Mouse (Mus musculus) urinary bladder, postnatal 36 days (tissue): ENCODE measurements around the gene Serpinb6b.
"Not testable (repeated sequence)": the region's sequence is repeated elsewhere in the genome, so short reads cannot be mapped to it uniquely, and the experiment has no call there.

Experiments used
- DNase-seq, 2 experiments: peaks; one replicate each; pipeline ENCODE4 v3.0.0; 2022; ENCODE audit warnings: low spot score in 2 of 2, mixed read lengths in 1 of 2

Serpinb6b gene

DNA sequence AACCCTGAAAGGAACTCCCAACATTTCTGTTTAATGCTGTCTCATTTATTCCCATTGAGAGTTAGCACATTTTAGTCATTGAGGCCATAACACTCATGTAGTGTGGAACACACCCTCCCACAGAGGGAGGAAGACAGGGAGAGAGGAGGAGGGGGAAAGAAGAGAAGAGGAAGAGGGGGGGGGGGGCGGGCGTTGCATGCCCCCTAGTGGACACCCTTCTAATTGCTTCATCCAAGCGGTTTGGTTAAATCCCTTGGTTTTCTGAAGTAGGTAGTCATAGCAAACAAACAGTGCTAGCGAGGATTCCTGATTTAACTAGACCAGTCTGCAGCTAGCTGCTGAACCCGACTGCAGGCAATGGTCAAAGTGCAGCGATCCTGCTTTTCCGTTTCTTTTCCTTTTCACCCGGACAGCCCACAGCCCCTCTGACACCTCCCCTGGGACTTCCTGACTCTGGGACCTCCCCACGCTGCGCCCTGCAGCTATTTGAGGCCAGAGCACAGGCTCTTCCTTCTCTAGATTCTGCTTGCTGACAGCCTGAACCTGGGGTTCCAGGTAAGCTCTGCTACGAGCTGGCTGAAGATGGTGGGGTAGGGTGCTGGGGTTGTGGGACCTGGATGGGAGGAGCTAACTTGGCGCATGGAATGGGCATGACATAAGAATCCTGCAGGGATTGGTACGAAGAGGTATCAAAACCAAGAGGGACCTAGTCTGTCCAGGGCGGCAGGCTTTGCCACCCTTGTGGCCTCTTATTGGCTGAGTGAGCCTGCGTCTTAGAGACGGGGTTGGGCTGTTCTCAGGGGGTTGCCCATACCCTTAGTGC, at the start of gene Serpinb6b:
Gene Serpinb6b (plus strand): TSS at position 221 of the 823 bp plus-strand sequence.
- peak; percentile 4 to 30 for DNase-seq

DNA sequence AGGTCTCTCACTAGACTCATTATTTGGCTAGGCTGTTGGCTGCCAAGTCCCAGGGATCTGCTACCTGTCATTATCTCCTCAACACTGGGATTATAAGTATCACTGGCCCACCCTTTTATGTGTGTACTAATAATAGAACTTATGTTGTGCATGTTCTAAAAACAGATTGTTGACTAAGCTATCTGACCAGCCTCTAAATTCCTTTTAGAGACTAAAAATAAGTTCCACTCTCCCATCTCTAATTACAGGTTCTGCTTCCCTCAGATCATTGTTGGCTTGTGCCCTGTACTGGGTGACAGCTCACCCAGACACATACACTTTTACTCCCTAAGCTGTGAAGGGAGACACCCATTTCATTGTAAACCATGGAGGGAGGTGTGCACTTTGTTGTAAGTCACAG, 42.4 kb upstream of the Serpinb6b start:
- DNase-seq, result no peak

DNA sequence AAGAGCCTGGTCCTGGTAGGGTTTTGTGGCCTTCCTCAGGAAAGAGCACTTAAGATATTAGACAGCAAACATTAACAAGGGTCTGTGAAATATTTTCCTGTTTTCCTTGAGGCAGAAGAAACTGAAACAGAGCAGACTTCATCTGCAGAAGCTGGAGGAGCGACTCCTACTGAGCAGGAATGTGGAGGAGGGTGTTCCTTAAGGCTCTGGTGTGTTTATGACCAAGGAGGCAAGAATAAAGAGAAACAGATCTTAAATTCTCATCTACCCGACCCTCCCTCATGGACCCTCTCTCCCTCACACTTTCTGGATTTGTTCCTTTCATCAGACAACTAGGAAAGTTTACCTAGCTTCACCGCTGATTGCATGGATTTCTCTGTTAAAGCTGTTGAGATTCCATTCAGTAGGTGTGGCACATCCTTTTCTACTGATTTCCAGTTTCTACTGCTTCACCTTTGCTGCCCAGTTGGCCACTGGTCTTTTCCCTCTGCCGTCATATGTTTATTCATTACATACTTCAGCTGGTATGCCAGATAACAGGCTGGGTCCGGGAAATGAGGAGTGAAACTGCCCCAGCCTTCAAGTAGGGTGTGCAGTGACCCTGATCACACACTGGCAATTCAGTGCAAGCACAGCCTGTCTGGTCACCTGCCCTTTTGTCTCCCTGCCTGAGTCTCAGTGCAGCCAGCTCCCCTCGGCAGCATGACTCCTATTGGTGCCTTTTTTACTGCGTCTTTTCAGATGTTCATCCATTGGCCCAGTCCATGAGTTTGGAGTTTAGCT, 40.2 kb upstream of the Serpinb6b start:
- DNase-seq, result peak in 1 of 2 experiments; percentile 13

DNA sequence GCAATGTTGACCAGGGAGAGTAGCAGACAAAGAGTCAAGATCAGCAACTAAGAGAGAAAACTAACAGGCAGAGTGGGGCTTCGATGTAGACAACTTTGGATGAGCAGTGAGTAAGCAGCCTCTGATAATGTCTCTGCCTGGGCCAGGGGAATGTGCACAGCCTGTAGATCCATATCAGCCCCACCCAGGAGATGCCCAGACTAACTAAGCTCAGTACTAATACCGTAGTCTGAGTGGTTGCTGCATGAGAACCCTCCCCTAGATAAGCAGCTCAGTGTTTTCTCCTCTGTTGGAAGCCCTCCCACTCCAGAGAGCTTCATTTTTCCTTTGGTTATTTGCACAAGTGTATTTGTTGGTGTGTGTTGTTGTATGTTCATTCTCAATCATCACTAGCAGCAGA, 38.3 kb upstream of the Serpinb6b start:
- no peak for DNase-seq

DNA sequence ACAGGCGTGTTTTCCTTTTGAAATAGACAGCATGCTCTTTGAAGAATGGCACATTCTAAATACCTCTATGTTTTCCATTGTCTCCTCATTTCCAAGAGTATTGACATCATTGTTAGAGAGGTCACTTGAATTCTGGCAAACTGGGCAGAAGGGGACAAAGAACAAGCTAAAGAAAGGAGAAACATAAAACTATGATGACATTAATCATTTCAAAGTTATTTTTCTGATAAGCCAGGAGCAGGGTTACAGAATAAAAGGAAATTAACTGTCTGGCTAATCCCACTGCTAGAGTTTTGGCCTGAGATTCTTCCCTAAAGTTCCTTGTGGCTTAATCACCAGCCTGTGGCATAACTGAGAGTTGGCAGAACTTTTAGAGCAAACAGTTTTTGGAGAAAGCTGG, 37.8 kb upstream of the Serpinb6b start:
- DNase-seq, result no peak

DNA sequence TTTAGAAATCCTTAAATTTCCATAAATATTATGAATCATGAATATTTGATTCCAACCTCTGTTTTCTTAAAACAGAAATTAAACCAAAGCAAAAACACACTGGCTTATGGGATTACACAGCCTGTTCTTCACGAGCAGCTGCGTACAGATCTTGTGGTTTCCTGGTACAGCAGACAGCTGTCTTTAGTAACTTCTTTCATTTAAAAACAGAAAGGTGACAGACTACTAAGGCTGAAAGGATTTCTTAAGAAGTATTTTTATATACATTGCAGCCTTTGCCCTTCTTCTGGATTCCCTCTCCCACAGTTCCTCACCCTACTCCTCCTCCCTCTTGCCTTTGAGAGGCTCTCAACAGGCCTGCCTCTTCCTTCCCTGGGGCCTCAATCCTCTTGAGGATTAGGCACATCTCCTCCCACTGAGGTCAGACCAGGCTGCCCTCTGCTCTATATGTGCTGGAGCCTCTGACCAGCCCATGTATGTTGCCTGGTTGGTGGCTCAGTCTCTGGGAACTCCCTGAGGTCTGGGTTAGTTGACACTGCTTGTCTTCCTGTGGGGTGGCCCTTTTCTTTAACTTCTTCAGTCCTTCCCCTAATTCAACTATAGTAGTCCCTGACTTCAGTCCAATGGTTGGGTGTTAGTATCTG, 35.8 kb upstream of the Serpinb6b start:
- no peak for DNase-seq

DNA sequence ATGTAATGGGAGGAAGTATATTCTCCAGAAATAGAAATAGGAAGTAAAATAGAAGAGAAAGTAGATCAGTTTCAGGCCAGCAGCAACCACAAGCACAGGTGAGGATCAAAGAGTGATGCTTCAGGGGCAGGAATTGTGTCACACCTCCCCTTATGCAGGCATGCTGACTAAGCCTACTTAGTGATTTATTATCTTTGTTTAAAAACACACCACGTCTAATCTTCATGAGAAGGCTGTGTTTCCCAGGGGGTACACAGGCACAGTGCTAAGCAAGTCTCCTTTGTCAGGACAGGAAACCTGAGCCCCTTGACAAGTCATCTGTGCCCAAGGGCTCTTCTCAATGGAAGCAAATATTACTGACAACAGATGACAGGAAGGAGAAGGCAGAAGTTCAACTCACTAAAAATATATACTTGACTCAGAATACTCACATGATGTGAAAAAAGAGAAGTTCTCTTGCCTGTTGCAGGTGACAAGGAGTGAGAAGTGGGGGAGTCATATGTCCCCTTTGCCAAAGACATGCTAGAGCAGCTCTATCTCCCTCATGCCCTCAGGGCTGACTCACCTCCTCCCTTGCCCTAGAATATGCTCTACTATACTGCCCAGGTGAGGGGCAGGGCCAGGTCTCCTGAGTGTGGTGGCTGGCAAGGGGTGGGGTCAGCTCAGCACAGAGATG, 30.2 kb upstream of the Serpinb6b start:
- DNase-seq, result no peak

DNA sequence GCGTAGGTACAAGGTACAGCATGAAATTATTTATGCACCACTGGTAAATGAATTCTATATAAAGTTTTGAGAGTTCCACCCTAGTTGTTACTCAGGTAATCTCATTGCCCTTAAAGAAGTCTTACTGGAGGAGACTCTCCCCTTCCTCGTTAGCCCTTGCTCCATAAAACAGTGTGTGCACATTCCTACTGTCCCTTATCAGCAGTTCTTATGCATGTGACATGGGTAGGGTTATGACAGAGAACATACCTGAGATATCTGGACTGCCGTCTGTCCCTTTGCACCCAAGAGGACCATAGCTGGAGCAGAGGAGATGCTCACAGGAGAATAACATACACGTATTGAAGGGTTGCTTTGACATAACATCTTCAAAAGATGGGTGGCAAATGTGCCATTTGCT, 26.7 kb upstream of the Serpinb6b start:
- not testable (repeated sequence) for DNase-seq

DNA sequence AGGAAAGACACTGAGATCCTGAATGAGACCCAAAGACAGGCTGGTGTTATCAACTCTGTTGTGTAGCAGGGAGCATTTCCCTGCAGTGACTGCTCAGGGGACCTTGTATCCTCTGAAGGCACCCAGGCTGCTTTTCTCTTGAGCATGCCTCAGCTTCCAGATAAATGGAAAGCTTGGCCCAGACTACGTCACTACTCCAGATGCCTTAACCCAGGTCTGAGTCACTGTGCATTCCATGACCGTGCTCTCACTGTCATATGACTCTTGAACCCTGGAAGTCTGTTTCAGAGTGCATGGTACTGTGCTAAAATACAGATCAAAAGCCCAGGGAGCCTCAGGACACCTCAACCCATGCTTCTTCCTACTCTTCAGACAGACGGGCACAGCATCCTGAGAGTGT, 25.8 kb upstream of the Serpinb6b start:
- not testable (repeated sequence) for DNase-seq

DNA sequence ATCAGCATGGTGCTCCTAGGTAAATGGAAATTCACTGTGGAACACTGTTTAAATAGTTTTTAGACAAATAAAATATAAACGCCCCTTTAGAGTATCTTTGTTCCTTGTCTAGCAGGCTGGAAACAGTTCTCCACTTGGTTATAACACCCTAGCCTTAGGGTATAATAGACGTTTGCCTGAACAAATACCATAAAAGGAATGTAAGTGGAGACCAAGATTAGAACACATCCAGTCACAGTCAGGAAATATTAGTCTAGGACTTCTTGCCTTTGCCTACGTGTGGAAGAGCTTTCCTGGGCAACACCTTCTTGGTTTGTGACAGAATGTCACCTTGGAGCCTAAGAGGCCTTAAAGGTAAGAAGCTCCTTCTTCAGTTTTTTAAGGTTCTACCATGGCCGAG, 8.5 kb upstream of the Serpinb6b start:
- DNase-seq, result no peak

DNA sequence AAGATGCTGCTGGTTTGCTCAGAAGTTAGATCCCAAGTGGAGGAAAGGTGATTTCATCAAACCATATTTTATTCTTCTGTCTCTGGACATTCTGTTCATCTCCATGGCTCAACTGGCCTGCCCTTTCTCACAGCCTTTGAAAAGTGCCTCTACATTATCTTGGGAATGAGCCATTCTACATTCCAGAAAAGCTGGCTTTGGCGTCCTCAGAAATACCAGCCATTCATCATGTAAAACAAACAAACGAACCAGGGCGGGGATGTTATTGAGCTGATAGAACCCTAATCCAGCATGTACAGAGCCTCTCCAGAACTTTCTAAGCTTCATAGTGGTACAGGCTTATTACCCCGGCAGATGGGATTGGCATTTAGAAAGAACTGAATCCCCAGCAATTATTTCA, 7.1 kb upstream of the Serpinb6b start:
- no peak for DNase-seq

DNA sequence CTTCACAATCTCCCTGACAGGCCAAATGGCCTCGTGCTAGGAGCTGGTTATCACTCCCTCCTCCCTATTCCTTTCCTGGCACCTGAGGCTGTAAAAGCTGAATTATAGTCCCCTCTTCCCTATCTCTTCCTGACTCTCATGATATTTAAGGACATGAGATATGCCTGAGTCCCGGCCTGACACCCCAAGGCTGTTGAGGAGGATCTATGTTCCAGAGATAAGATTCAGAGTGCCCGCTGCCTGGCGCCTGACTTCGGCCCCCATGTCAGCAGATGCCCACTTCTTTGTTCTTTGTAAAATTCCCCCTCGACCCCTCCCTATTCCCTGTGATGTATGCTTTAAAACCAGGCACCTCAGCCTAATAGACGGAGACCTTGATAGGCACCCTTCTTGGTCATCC, 6.5 kb upstream of the Serpinb6b start:
- not testable (repeated sequence) for DNase-seq

DNA sequence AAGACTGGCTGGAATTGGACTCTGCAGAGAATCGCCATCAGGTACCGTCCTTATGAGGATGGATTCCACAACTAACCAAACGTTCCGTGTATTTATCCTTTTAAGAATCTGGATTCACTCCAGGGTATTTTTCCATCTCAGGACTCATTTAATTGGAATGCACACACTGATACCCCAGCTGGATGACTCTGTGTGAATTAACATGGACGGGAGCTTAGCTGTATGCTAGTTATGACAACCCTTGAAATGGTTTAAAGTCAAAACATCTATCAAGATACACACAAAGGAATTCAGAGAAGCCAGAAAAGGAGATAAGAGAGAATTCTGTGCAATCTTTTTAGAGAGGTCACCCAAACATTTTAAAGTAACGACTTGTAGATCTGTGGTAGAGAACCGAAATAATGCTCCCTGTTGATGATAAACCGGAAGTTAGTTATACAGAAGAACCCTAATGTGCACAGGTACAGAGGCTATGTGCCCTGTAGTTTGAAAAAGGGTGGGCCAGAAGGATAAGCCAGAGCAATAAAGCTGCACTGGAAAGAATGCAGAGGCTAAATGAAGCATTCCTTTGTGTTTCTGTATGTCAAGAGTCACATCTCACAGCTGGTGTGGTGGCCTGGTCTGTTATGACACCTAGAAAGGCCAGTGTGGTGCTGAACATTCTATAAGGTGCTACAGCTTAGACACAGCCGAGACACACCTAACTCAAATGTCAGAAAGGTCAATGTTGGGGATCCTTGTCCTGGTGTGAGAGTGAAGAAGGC, 837 bp upstream of the Serpinb6b start:
- no peak for DNase-seq

DNA sequence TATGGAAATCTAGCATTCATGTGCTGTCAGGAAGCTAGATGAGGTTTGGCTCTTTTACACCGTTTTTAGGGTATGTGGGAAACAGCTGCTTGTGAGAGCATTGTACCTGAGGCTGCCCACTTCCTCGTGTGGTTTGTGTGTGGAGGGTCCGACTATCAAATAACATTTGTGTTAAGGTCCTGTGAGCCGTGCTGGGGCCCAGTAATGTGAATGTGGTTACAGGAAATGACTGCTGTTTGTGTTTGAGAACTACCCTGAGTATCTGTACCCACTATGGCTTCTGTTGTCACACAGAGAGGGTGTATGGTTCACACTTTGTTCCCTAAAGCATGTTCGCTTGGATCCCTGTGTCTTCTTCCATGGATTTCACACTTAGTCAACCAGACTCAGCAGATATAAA, 1.1 kb downstream of the Serpinb6b start:
- DNase-seq, result no peak

DNA sequence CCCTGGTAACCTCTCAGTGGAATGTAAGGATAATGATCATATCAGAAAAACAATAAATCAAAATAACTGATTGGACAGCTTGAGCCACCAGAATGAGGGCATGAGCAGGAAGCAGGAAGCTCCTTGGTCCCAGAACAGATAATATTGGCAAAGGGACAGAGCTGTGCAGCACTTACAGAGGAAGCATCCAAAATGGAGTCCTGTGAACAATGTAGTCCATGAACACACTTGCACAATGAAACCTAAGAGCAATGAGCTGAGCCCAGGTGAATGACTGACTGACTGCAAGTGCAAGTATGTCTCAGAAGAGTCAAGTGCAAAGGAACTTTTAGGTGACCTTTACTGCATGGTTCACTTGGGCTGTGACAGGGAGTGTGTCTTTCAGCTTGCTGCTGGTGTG, 2.2 kb downstream of the Serpinb6b start:
- no peak for DNase-seq

DNA sequence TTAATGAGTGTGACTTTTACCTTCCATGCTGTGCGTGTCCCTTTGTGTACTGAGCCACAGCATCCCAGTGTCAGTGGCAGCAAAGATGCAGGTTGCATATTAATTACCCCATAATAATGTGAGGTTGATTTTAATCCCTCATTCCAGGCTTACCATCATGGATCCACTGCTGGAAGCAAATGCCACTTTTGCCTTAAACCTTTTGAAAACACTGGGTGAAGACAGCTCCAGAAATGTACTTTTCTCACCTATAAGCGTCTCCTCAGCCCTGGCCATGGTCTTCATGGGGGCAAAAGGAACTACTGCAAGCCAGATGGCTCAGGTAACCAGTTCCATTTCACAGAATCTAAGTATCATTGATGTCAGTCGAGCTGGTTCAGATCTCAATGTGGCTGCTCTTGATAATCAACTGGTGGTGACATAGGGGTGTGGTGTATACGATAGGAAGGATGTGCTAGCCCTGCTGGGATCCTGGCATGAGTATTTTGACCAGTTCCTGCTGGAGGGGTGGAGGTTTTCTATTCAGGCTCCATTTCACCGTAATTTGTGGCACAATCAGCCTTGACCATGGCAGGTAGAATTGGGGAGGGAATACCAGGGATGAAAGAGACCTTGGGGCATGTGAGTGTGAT, 3.5 kb downstream of the Serpinb6b start:
- no peak for DNase-seq

DNA sequence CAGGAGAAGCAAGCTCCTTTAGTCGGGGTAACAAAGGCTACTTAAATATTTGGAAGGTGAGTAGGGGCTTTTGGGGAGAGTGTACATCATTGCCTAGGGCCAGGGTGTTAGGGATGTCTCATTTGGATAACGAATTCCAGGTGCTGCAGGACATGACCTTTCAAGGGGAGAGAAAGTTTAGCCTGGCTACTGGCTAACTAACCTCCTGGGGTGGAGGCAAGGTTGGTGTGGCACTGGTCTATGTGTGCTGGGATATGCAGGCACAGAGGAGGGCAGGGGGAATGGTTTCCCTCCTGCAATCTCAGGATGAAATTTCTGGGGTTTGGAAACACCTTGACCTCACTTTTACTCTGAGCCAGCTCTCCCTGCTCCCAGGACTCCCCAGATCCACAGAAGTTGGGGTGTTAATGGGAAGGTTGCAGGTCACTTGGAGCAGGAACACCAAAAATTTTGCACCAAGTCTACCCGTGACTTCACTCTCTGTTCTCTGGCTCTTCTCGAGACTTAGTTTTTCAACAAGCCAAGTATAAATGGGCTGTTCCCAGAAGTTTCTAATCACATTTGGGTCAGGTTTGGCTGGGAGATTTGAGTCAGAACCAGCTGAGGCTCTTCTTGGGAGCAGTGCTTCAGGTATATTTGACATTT, 4.1 kb downstream of the Serpinb6b start:
- no peak for DNase-seq

DNA sequence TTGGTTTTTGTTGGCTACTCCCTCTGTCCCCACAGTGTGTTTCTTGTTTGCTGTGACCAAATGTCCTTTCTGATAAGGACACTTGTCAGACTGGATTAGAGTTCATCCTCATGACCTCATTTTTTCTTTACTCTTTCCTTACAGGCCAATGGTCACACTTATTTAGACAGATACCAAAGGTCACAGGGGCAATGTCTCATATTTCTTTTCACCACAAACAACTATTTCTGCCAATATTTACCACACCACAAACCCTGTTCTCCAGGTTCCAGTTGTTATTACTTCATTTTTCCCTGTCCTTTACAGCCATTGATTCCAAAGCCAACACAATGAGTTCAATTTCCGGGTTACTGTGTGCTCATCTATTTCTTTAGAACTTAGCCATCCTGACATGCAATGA, 4.6 kb downstream of the Serpinb6b start:
- no peak for DNase-seq

DNA sequence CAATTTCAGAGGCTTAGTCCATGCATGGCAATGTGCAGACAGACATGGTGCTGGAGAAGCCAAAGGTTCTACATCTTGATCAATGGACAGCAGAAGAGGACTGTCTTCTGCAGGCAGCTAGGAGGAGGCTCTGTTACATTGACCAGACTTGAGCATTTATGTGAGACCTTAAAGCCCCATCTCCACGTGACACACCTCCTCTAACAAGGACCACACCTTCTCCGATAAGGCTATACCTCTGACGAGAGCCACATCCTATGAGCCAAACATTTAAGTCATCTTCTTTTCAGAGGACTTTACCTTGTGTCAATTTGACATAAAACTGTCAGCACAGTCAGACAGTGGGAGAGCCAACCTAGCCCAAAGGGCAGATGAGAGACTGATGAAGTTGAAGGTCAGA, 5.8 kb downstream of the Serpinb6b start:
- no peak for DNase-seq

DNA sequence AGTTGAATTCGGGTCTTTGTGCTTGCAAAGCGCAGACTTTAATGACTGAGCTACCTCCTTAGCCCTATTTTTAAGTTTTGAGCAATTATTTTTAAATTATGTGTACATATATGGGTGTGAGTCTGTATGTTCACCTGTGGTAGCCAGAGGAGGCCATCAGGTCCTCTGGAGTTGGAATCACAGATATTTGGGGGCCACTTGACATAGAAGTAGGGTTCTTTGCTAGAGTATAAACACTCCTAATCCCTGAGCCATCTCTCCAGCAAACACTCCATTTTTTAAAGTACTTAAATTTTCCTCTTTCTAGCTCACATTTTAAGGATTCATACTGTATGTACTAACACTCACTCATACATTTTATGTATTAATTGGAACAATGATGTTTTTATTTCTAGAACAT, 9.3 kb downstream of the Serpinb6b start:
- DNase-seq, result no peak
